Comparison of ENCODE assay signal across 7 mouse cellular contexts in the genomic region with DNA sequence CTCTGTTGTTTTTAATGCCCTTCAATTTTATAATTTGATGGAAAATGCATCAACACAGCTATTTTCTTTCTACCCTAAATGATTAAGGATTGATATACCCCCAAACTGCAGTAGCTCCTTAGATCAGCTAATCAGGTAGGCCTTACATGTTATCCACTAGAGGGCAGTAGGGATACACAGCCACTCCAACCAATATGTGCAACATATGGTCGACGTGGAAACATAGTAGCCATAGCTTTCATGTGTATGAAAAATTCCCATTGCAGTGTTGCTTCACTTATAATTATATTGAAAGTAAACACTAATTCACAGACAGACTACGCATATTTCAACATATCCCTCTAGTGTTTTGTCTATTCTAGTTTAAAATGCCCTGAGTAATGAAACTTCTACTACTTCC.
A peak's percentile ranks its signal among the peaks of the same experiment; 100 is the strongest.
DNase-seq lines count a peak whose midpoint lies in the region; ATAC-seq lines count a peak whose summit lies in the region.

No protein-coding gene starts in this region.

- H3K4me2 ChIP-seq in liver, embryonic 16.5 days (ENCODE audit: low read depth, low read length) = no peak overlapping the region
- no peak overlapping the region for H3K4me2 ChIP-seq in midbrain, embryonic 12.5 days (replicated peaks)

- H3K27me3 ChIP-seq in liver, embryonic 16.5 days (ENCODE audit: control insufficient read depth, insufficient read depth, low read depth, low read length) = no peaks in the 10 kb centered on the region
- H3K27me3 ChIP-seq in midbrain, embryonic 12.5 days = no peaks in the 10 kb centered on the region

- ATAC-seq in liver, embryonic 16.5 days (ENCODE audit: low read depth) = 0 out of 2 replicates have a peak, but pooled peaks have one; percentile 41
- peak; percentile 54; the same call in 1 of the 2 replicates for ATAC-seq in midbrain, embryonic 12.5 days (ENCODE audit: low FRiP score, low read depth)

- H3K36me3 ChIP-seq in liver, embryonic 16.5 days (ENCODE audit: control insufficient read depth, insufficient read depth) = no peaks in the 10 kb centered on the region
- no peaks in the 10 kb centered on the region for H3K36me3 ChIP-seq in midbrain, embryonic 12.5 days

- H3K9me3 ChIP-seq in liver, embryonic 16.5 days (replicated peaks; ENCODE audit: control insufficient read depth, low read length) = no peaks in the 10 kb centered on the region
- H3K9me3 ChIP-seq in midbrain, embryonic 12.5 days = no peaks in the 10 kb centered on the region

- no peak overlapping the region for H3K27ac ChIP-seq in liver, embryonic 16.5 days (ENCODE audit: low read length)
- no peak overlapping the region for H3K27ac ChIP-seq in midbrain, embryonic 12.5 days (replicated peaks)

- intact Hi-C loops in left cerebral cortex, postnatal 10 days (cut with DNase I) = no loop called here

- no peak overlapping the region for H3K9ac ChIP-seq in liver, embryonic 16.5 days (ENCODE audit: low read depth, low read length)
- no peak overlapping the region for H3K9ac ChIP-seq in midbrain, embryonic 12.5 days (replicated peaks)

- 22% methylated on average over 3 of the region's 3 CpGs for WGBS in liver, embryonic 16.5 days (ENCODE audit: insufficient replicate concordance)
- 31% methylated on average over 3 of the region's 3 CpGs for WGBS in midbrain, embryonic 12.5 days

- no peaks in the 10 kb centered on the region for H3K4me1 ChIP-seq in liver, embryonic 16.5 days (ENCODE audit: control insufficient read depth, low read depth, low read length)
- no peaks in the 10 kb centered on the region for H3K4me1 ChIP-seq in midbrain, embryonic 12.5 days

- no peak overlapping the region for H3K4me3 ChIP-seq in liver, embryonic 16.5 days (ENCODE audit: low read depth, low read length)
- H3K4me3 ChIP-seq in midbrain, embryonic 12.5 days = no peak overlapping the region

- DNase-seq in liver (no peak), MN1 (ENCODE audit: low spot score) (peak; percentile 50)
- DNase-seq in embryo, embryonic 9.5 days (ENCODE audit: extremely low spot score) = peak; percentile 23
- no peak for DNase-seq in gastrocnemius, adult 18-20 months (ENCODE audit: low spot score)
- DNase-seq in left cerebral cortex, postnatal 10 days (ENCODE audit: extremely low spot score in 1 of 2, low spot score in 2 of 2) = no peak

Comparison
In these comparisons a context has a peak if more than half of its experiments do, and no peak if none do; other contexts are left out.
1. DNase-seq: peak in MN1 (single experiment) and embryo, embryonic 9.5 days (single experiment); none in liver (single experiment), gastrocnemius, adult 18-20 months (single experiment) and left cerebral cortex, postnatal 10 days (0 of 2).